Mouse (Mus musculus) ES-E14 (cell line): ENCODE results near the gene Elmo1.

Experiments used
- CHD2 ChIP-seq: IDR thresholded peaks from 2 replicates; pipeline ENCODE4 v1.6.1; 2014; ENCODE audit warnings: mild to moderate bottlenecking, low read depth, low read length, inconsistent platforms
- HCFC1 ChIP-seq: IDR thresholded peaks from 2 replicates; pipeline ENCODE4 v1.6.1; 2012; ENCODE audit warnings: low read length, inconsistent platforms, borderline replicate concordance; ENCODE audit not compliant: insufficient read depth
- MAFK ChIP-seq: IDR thresholded peaks from 2 replicates; pipeline ENCODE4 v1.6.1; 2014; ENCODE audit warnings: mild to moderate bottlenecking, low read depth, low read length, inconsistent platforms; ENCODE audit not compliant: insufficient read depth
- ZC3H11A ChIP-seq: IDR thresholded peaks from 2 replicates; pipeline ENCODE4 v1.6.1; 2012; ENCODE audit warnings: low read depth, mild to moderate bottlenecking, inconsistent platforms, low read length, borderline replicate concordance

DNA sequence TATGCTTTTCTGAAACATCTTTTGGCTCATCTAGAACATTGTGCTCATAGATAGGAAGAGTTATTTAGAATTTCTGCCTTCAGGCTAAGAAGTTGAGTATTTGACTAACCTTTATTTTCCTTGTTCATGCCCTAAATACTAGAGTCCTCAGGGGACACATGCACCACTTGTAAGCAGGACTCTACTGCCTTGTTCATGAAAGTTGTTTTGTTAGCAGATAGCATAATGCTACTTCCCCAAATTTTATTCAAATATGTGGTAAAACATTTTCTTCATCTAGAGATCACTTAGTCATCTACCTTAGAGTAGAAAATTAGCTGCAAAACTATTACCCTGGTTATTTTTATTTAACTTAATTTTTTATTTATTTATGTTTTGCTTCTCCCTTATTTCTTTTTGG is 18.4 kb upstream of the Elmo1 start:
- TF ChIP-seq HCFC1, result no peak
- TF ChIP-seq ZC3H11A, result no peak
- TF ChIP-seq MAFK, result no peak
- no peak for TF ChIP-seq CHD2
